Mouse (Mus musculus) layer of hippocampus, postnatal 36 days (tissue): ENCODE data around the gene Wtip. TPM values are rescaled to one million over a fixed set of nuclear protein-coding genes. Genes with fewer than 3 reads are reported as not detected.
"Not testable (repeated sequence)": the region's sequence is repeated elsewhere in the genome, so short reads cannot be mapped to it uniquely, and the experiment has no call there.

ENCODE experiments used
- DNase-seq, 2 experiments: peaks; one replicate each; pipeline ENCODE4 v3.0.0; 2022
- total RNA-seq, 2 experiments: library from RNA; stranded (reverse); gene quantifications; 2 replicates each; pipeline ENCODE4 v1.2.3; 2021

The Wtip gene
- total RNA-seq, 2 experiments from 2014 or later, result 10.2 to 13.6 TPM

- no peak for DNase-seq
Measured at GRCm38 (mm10) chr7:34116601-34117000, 16.5 kb downstream of the Wtip start.

- no peak for DNase-seq
Measured at GRCm38 (mm10) chr7:34109190-34109589, 23.9 kb downstream of the Wtip start.

GRCm38 (mm10) chr7:34101276-34101675 is 31.8 kb downstream of the Wtip start:
- DNase-seq, result no peak

GRCm38 (mm10) chr7:34100002-34100401 is 33.1 kb downstream of the Wtip start:
- DNase-seq, result no peak

- no peak for DNase-seq
Measured at GRCm38 (mm10) chr7:34094911-34095481, 38.1 kb downstream of the Wtip start, which contains the start of gene Scgb1b30. Gene Scgb1b30 (plus strand): TSS chr7:34095431.

- DNase-seq, result not testable (repeated sequence)
Measured at GRCm38 (mm10) chr7:34068132-34068531, 64.9 kb downstream of the Wtip start.

Other genes starting within 250 kb of the Wtip start
- not detected for gene Scgb2b26, start 188.2 kb downstream of the Wtip start, total RNA-seq
- not detected for gene Scgb2b27, start 119.3 kb downstream of the Wtip start, total RNA-seq
- gene Scgb1b27, start 111.8 kb downstream of the Wtip start, total RNA-seq, result not detected
- not detected for gene Scgb1b30, start 37.8 kb downstream of the Wtip start, total RNA-seq
- 10 to 100 TPM; 88.9 to 90.0 TPM for gene Uba2, start 36.3 kb upstream of the Wtip start, total RNA-seq
- 10 to 100 TPM; 21.1 to 25.1 TPM for gene Pdcd2l, start 63.4 kb upstream of the Wtip start, total RNA-seq
- 100 to 1,000 TPM; 784 to 785 TPM for gene Gpi1, start 97.1 kb upstream of the Wtip start, total RNA-seq
- gene Gm6096, start 117.8 kb upstream of the Wtip start, total RNA-seq, result not detected
- 10 to 100 TPM; 36.5 to 42.3 TPM for gene 4931406P16Rik, start 180.3 kb upstream of the Wtip start, total RNA-seq